Mouse (Mus musculus): Measurements from ENCODE around the gene Epha1.

Gene Epha1

DNA sequence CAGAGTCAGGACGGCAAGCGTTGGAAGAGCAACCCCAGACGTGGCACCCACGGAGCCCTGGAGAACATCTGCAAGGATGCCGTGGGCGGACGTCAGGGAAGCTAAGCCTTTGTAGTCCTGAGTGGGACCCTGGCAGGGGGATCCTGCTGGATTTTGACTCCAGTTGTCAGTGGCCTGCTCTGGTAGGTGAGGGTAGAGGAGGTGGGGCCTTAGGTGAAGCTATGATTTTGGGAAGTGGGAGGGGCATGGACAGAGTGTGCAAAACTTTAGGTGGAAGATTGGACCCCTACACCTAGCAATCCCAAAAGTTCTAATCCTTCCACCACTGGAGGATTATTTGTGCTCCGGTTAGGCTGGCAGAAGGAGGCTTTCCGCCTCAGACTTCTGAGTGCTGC lies 650 bp downstream of the Epha1 start:
- no peak for DNase-seq

DNA sequence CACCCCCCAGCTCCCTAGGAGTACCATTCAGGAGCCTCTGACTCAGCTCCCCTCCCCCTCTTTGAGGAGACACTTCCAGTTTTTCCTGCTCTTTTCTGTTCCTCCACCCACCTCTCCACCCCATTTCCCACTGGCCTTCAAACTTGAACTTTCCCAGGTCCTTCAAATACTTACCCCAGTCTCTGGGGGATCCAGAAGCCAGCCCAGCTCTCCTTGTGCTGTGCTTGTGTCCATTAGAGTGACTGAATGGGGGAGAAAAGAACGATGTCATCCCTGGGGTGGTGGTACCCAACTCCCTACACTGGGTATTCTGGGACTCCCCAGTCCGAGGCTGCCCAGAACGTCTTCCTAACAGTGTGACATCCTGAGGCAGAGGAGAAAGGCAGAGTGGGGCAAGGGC lies 1.1 kb downstream of the Epha1 start:
- DNase-seq, result no peak

DNA sequence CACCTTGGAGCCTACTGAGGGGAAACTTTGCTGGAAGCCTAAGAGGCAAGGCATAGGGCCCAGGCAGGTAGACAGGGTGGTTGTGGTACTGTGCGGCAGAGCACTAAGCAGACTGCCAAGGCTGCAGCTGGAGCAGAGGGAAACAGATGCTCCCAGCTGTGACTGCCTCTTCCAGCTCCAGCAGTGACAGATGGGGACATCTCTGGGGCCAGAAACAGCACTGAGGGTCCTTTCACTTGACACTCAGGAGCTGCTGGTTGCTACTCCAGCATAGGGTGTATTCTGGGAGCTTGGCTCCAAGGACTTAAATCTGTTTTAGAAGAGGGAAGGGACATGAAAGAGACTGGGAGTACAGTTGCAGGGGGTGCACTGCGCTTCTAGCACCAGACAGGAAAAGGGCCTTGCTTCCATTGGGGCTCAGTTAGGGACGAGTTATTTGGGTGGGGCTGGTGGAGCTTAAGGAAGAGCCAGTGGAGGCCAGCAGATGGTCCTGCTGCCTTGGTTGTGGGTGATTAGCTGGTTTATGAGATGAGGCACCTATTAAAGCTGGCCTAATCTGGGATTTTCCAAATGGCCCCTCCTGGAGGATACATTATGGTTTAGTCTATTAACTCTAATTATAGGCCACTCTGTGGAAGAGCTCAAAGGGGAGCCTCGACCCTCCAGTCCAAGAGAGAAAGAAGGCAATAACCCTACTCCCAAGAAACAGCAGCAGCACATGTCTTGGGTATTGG lies 2.3 kb downstream of the Epha1 start:
- no peak for DNase-seq

DNA sequence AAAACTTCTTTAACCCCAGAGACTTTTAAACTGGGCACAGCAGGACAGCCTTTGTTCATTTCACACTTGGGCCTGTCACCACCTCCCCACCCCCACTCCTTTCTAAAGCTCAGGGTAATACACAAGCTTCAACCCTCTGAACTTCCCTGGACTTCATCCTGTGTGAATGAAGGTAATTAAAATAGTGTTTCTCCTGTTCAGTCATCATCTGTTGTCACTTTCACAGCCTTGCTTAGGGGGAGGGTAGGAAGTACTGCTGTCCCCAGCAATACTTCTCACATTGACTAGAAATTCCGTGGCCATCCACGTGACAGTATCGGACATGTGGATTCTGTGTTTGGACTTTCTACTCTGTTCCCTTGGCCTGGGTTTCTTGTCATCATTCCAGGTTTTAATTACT lies 3.2 kb downstream of the Epha1 start:
- no peak for DNase-seq

DNA sequence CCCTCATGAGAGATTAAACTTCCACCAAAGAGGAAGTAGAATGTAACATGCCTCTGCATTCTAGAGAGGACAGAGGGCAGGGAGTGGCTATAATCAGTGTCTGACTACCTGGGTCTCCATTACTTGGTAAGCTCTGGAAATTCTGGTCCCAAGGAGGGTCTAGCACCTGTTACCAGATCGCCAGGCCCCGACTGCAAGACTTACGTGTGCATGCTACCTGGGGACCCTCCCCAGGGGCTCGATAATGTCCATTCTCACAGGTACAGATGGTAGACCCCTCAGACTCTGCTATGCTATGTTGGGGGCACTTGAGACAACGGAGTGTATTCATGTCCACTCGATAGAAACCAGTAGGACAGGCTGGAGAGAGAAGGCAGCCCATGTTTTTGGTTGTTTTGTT lies 7.9 kb downstream of the Epha1 start:
- DNase-seq, result no peak

DNA sequence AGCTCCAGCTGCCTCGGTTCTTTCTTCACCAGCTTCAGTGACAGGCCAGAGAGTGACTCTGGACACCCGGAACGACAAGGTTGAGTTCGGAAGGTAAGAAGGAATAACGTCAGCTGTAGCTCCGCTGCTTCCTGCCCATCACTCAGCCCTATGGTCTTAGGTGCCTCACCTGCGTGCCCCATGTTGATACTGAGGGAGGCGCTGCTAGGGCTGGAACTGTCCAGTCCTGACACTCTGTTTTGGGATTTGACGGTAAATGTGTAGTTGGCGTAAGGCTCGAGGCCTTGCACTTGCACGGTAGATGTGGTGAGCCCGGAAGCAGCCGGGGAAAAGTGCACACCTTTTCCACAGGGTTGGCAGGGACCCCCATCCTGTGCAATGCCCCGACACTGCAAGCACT lies 8.5 kb downstream of the Epha1 start:
- no peak for DNase-seq

DNA sequence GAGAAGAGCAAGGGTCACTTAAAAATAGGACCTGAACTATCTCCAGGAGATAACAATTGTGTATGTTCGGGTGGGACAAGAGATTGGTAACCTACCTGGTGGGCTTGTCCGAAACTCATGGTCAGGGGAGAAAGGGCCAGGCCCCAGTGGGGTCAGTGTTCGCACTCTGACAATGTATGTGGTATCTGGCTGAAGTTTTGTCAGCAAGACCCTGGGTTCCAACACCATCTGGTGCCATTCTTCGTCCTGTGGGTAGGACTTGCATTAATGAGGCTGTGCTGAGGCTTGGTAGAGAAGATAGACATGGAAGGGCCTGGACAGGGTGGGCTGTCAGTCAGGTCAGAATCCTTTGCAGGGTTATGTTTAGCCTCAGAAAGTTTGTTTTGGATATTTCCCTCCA lies 9.0 kb downstream of the Epha1 start:
- DNase-seq, result no peak

DNA sequence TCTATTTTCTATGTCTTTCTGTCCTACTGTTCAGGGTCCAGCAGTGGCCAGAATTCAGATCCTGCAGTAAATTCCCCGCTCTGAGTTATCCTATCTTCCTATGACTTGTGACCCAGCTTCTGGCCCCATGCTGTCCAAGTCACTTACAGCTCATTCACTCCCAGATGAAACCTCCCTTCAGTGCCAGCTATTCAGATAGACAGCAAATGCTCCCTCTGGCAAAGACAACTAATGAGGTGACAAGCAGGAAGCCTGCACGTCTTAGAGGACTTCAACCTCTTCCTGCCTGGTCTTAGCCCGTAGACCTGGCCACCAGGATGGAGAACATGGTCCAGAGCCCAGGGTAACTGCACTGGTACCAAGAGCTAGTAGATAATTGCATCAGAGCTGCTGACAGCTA lies 10.1 kb downstream of the Epha1 start:
- DNase-seq, result no peak

DNA sequence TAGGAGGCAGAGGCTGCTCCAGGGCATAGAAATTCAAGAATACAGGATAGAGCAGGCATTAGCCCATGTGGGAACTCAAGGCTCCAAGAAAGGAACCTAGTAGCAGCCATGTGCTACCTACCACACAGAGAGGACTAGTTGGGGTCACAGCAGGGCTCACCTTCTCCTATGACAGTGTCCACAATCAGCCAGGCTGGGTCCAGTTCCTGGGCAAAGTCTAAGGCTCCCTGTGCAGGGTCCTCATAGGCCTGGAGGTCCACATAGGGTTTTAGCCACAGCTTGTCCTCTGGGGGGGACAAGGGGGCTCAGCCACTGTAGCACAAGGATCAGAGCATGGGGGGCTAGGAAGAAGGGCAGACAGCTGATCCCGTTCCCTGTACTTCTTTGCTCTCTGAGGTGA lies 10.6 kb downstream of the Epha1 start:
- no peak for DNase-seq

DNA sequence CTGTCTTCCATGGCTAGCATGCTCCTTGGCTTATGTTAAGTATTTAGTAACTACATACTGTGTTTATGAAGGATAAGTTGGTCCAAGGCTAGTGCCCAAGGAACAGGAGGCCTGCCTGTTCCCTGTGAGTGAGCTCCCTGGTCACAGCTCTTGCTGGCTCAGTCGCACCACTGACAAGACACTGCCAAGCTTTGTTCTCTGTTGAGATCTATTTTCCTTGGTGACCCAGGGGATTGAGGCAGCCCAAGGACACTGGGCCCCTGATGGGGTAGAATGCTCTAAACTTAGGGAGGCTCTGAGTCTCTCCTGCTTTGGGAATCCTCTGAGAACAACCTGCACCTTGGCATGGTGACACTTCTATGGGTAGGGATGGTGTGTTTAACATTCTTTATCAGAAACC lies 11.0 kb downstream of the Epha1 start:
- no peak for DNase-seq

DNA sequence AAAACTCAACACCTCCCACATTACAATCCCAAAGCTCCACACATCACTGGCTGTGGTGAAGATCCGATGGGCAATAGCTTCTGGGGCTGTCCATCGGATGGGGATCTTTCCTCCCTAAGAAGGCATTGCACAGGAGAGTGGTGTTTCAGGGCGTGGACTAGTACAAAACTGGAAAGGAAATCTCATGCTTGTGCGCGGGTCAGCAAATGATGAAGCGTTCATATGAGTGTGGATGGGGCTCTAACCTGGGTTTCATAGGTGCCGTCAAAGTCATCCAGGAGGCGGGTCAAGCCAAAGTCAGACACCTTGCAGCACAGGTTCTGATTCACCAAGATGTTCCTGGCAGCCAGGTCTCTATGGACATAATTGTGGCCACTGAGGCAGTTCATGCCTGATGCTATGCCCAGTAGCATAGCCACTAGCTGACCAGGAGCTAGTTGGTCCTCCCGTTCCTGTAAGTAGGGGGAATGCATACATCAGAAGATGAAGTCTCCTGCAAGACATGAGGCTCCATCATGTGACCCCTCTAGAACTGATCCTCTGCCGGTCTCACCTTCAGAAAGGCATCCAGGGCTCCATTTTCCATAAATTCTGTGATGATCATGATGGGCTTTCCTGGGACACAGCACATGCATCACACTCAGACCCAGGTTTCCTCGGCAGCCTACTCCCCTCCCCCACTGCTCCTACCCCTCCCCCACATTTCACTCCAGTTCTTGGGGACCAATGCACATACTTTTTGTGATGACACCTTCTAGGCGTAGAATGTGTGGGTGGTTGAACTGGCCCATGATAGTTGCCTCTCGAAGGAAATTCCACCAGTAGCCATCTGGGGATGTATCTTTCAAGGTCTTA lies 11.8 kb downstream of the Epha1 start:
- no peak for DNase-seq

DNA sequence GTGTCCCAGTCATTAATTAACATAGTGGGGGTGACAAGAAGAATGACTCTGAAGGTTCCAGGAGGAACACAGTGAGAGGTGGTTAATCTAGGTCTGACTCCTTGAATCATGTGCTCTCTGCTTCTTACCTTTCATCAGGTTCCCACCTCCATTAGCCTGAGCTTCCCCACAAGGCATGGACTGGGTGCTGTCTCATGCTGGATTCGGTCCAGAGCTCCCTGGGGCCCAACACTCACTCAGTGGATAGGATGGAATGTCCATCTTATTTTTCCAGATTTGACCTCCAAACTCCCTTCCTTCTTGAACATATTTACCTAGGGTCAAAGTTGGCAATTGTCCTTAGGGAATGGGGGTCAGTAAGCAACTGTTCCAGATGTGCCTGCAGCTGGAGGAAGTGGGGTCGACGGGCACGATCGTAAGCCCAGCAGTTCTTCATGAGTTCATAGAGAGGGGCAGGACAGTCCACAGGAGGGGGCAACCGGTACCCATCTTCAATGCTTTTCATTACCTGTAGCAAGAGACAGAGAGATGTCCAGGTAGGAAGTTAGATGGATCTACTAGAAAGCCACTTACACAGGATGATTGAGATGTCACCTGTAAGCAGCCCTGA lies 12.7 kb downstream of the Epha1 start:
- no peak for DNase-seq

DNA sequence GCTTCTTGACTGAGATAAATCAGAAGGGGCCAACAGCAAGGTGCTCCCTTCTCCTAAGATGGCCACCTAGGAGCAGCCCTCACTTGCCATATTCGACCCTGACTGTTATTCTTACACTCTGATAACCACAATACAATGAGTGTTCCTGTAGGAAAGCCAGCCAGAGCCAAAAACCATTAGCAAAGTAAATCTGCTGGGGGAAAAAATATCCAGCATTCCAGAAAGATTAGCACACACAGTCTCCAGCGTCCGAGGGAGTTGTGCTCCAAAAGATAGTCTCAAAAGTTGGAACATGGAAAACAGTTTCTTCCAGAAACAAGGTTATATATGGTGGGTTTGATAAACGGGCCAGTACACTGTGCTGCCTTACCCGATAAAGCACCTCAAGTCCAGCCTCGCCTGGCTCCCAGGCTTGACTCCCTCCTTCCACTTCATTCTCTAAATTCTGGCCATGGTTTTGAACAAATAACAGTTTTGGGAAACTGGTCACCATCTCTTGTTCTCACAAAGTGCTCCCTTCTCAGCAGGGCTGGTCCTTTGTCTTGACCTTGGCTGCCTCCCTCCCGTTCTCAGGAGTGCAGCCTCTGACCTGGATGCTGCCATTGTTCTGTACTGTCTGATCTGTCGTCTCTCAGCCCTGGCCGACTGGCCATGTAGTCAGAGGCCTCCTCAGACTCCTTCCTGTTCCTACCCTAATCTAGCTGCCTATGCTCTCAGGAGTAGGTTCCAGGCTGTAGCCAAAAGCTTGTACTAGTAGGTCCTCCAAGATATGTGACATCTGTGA lies 13.5 kb downstream of the Epha1 start:
- DNase-seq, result no peak

DNA sequence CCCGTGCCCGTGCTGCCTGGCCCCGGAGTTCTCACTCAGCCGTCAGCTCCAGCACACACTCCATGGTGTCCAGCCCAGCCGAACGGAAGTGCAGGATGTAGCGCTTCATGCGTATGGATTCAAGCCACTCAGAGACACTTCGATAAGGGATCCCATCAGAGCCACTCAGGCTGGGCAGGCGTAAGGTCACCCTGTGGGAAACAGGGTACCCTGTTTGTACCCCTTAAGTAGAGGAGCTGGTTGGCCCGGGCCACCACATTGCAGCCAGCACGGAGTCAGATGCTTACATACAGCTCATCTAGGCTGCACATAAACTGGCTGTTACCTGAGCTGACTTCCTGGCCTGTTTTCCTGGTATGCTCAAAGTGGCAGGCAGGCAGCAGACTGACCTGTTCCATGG lies 14.2 kb downstream of the Epha1 start:
- no peak for DNase-seq

DNA sequence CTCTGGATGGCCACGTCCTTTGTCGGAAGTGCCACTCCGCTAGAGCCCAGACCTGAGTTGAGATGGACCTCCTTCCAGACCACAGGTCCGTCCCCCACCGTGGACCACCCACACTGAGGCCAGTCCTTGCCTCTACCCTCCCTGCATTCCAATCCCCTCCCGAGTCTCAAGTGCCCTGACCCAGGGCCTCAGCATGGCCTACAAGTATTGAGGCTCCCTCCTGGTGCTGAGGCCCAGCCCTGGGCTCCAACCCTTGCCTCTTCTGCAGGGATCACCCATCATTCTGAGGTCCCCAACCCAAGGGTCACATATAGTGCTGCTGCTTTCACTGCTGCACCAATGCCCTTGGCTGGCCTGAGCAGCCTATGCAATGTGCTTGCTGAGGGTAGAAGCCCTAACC lies 15.2 kb downstream of the Epha1 start:
- DNase-seq, result no peak

DNA sequence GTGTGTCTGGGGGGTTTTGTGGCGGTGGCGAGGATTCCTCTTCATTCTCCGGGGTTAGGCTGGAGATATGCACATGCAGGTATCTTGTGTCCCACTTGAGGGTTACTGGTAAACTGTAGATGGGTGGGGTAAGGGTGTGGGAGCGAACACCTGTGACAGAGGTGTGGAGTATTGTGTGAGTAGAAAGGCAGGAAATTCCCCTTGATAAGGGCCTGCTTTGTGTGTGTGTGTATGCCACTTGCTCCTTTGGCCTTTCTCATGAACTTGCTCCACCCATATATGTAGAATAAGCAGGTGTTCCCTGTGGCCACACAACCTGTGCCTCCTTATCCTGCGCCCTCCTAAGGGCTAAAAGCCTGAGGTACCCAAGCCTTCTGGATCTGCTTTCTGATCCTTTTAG lies 16.2 kb downstream of the Epha1 start:
- no peak for DNase-seq

DNA sequence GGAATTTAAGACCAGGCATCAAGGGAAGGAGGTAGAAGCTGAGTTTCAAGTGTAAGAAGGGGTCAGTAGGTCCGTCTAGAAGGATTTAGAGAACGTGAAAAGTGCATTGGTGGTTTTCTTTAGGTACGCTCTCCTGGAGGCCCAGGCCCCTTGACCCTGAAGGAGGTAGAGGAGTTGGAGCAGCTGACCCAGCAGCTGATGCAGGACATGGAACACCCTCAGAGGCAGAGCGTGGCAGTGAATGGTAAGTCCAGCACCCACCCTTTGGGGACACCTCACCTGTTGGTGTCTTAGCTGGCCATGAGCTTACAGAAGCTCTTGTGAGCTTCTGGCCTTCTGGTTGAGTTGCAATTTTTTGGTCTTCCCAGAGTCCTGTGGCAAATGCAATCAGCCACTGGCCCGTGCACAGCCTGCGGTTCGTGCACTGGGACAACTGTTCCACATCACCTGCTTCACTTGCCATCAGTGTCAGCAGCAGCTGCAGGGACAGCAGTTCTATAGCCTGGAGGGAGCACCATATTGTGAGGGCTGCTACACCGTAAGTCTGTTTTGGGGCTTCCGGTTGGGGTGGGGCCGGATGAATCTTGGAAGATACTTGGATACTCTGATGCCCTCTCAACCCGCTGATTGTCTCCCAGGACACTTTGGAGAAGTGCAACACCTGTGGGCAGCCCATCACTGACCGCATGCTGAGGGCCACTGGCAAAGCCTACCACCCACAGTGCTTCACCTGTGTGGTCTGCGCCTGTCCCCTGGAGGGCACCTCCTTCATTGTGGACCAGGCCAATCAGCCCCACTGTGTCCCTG lies 17.1 kb downstream of the Epha1 start:
- DNase-seq, result no peak

DNA sequence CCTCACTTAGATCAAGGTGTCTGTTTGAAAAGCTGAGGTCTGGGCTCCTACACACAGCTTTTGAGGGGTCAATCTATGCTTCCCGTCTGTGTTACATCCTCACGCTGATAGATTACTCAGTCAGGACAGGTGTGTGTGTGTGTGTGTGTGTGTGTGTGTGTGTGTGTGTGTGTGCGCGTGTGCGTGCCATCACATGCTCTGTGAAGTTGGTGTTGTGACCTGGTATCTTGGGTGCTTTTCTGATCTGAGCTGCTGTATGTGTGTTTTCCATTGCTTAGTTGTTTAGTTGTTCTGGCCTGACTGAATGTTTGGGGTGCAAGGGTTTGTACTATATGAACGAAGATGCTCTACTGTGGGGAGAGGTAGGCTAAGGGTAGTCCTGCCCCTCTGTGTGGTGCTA lies 17.7 kb downstream of the Epha1 start:
- no peak for DNase-seq

DNA sequence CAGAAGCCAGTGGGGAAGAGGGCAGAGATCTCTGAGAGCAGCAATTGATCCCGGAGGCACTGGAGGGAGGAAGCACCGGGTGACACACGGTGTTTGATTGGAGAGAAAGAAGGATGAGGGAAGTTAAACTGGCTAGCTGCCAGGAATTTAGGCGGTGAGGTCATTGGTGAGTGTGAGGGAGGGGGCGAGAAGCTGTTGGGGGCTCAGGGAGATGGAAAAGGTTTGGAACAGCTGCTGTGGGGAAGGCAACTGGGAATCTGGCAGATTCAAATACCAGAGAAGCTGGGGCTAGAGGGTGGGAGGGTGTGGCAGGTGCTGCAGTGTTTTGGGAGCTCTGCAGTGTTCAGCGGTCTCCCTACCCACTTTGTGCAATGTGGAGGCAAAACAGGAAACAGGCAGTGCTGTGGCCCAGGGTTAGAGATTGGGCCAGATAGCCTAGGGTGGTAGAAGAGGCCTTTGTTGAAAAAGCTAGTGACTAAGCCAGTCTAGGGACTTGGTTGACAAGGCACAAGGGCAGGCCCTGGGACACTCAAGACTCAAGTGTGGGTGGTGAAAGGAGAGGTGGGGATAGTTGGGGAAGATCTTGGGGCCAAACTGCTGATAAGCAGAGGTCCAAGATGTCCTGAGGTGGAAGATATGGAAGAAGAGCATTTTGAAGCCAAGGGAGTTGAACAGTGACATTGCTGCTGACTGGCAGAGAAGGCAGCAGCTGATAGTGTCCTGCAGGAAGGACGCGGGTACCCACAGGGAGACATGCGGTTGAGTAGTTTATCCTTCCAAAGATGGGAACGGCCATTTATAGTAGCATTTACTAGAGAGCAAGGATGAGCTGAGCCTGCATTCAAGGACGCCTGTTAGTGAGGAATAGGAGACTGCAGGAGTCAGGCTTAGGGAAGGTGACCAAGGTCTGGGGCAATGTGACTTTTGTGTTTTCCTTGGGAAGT lies 18.7 kb downstream of the Epha1 start:
- DNase-seq, result peak; percentile 40

DNA sequence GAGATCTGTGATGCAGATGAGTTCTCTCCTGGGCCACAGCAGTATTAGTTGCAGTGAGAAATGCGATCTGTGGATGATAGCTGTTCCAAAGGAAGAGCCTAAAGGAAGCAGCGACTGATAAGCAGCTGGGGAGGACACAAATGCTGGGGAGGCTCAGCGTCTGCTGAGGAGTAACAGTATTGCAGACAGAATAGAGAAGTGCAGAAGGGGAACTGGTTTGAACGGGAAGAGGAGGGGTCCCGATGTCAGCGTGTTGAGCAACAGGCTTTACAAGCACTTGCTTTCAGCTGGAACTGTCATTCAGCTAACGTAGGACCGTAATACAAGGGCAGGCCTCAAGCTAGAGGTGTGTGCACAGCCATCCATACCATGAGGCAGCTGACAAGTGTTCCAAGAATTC lies 19.9 kb downstream of the Epha1 start:
- no peak for DNase-seq

DNA sequence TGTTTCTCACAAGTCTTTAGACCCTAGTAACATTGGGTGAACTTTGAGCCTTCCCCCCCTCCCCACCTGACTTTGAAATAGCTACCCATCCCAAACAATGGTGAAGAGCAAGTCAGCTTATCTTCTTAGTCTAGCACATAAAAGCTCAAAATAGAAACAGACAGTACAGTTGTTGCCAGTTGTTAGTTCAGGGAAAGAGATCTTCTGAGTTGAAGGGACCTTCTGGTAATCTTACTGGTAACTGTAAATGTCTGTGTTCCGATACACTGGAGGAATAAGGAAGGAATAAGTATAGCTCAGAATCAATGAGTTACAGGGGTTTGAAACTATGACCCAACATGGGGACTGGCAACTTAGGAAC lies 20.6 kb downstream of the Epha1 start:
- DNase-seq, result no peak

Measured in right cerebral cortex, adult 18-20 months (tissue).